12 mouse cellular contexts compared by ENCODE assay signal in the genomic region with DNA sequence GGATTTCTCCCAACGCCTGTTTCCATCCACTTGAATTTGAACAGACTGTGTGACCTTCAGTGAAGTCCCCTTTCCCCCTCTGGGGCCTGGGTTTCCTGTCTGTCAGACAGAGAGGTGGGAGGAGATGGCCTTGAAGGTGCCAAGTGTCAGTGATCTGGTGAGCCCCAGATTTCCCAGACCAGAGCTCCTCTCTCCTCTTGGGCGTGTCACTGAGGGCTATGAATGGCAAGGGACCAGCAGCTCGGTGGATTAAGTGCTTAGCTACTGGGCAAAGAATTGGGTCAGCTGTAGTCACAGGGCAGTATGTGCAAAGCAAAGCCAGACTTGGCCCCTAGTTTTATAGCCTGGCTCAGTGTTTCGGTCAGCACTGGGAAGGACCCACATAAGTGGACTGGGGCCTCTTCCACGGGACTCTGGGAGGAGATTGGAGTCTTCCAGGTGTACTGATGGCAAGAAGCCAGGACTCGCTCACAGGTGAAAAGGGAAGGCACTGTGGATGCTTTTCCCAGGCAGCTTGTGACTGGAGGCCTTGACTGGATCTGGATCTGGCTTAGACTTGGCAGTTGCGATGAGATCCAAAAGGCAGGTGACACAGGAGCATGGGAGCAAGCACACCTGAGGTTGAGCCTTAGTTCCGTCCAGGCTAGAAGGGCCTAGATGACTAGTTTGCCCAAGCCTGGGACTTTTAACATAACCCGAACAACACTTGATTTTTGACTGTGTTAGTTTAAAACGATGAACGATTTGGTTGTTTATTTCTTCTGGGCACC. TPM values are rescaled to one million over a fixed set of nuclear protein-coding genes. Genes with fewer than 3 reads are reported as not detected.
DNase-seq lines count a peak whose midpoint lies in the region; ATAC-seq and TF ChIP-seq lines count a peak whose summit lies in the region.
"Had no signal": no experiment of that assay in that cellular context is flagged by ENCODE, and none has a peak within 500 bp of the region (broad histone marks: within the 10 kb centered on the region; RNA-seq: fewer than 3 reads in every experiment).

No protein-coding gene starts in this region.

- H3K9ac ChIP-seq in heart, postnatal 0 days (replicated peaks; ENCODE audit: low read depth, low read length), result 0 out of 2 replicates have a peak overlapping the region, but pooled peaks have one; percentile 15
- no peak overlapping the region for H3K9ac ChIP-seq in stomach, embryonic 16.5 days (ENCODE audit: low read length)
- H3K9ac ChIP-seq: embryonic facial prominence, embryonic 15.5 days; hindbrain, embryonic 15.5 days; limb, embryonic 13.5 days had no signal

- H3K4me3 ChIP-seq in thymus, adult 2 months (ENCODE audit: control insufficient read depth, insufficient read depth, low read length), result no peak overlapping the region
- H3K4me3 ChIP-seq in heart, postnatal 0 days (ENCODE audit: low read depth, low read length), result no peak overlapping the region
- H3K4me3 ChIP-seq in stomach, embryonic 16.5 days (replicated peaks; ENCODE audit: low read length), result no peak overlapping the region
- H3K4me3 ChIP-seq: embryonic facial prominence, embryonic 15.5 days; hindbrain, embryonic 15.5 days; limb, embryonic 13.5 days had no signal

- WGBS in thymus, adult 2 months, result 83% methylated on average over 11 of the region's 11 CpGs
- 54% methylated on average over 11 of the region's 11 CpGs for WGBS in heart, postnatal 0 days
- 62% methylated on average over 11 of the region's 11 CpGs for WGBS in stomach, embryonic 16.5 days

- peaks cover 69% of the 10 kb centered on the region for H3K4me1 ChIP-seq in thymus, adult 2 months (replicated peaks; ENCODE audit: control insufficient read depth, insufficient read depth, low read length)
- H3K4me1 ChIP-seq in heart, postnatal 0 days (ENCODE audit: control insufficient read depth, insufficient read depth), result peaks cover 64% of the 10 kb centered on the region
- peaks cover 43% of the 10 kb centered on the region for H3K4me1 ChIP-seq in stomach, embryonic 16.5 days (ENCODE audit: control insufficient read depth, insufficient read depth, low read length)

- ATAC-seq in heart, postnatal 0 days (ENCODE audit: insufficient read depth, low read depth), result peak; percentile 70
- peak; percentile 49; the same call in 1 of the 2 replicates for ATAC-seq in stomach, embryonic 16.5 days (ENCODE audit: insufficient read depth, low FRiP score)

- peak overlapping the region; percentile 82 for H3K27ac ChIP-seq in thymus, adult 2 months (ENCODE audit: control insufficient read depth, insufficient read depth, low read length)
- peak overlapping the region; percentile 85 for H3K27ac ChIP-seq in heart, postnatal 0 days (ENCODE audit: low read depth)
- H3K27ac ChIP-seq in stomach, embryonic 16.5 days (ENCODE audit: low read length), result peak overlapping the region; percentile 48
- H3K27ac ChIP-seq: embryonic facial prominence, embryonic 15.5 days; hindbrain, embryonic 15.5 days; limb, embryonic 13.5 days had no signal

- peak; percentile 69 to 75 for DNase-seq in heart, adult 18-20 months
- DNase-seq in heart, adult 8-10 months (ENCODE audit: low spot score), result no peak
- peak; percentile 17 for DNase-seq in thymus, adult 2 months
- DNase-seq in thymus, adult 18-20 months, result no peak
- peak; percentile 69 for DNase-seq in heart, postnatal 0 days (ENCODE audit: low spot score)
- DNase-seq in adrenal gland, postnatal 10 days, result no peak
- DNase-seq in left cerebral cortex, adult 11 months (ENCODE audit: low spot score), result no peak
- DNase-seq: midbrain, embryonic 14.5 days had no signal

- H3K36me3 ChIP-seq in thymus, adult 2 months (ENCODE audit: control insufficient read depth, insufficient read depth, low read length), result peaks cover 32% of the 10 kb centered on the region
- H3K36me3 ChIP-seq in heart, postnatal 0 days (replicated peaks; ENCODE audit: control insufficient read depth, insufficient read depth, low read length), result peaks cover 69% of the 10 kb centered on the region
- H3K36me3 ChIP-seq in stomach, embryonic 16.5 days (ENCODE audit: control insufficient read depth, insufficient read depth, low read length), result peaks cover 23% of the 10 kb centered on the region

- no peak for TF ChIP-seq EP300 in heart, postnatal 0 days (IDR thresholded peaks at IDR 0.05; ENCODE audit: low read depth)

- TF ChIP-seq POLR2A in thymus, adult 2 months (IDR thresholded peaks at IDR 0.05; ENCODE audit: control insufficient read depth, extremely low read depth, insufficient read depth, low read length, poor library complexity), result no peak

- H3K27me3 ChIP-seq in thymus, adult 2 months (ENCODE audit: control insufficient read depth, insufficient read depth, low read length), result no peaks in the 10 kb centered on the region
- no peaks in the 10 kb centered on the region for H3K27me3 ChIP-seq in heart, postnatal 0 days (ENCODE audit: control insufficient read depth, insufficient read depth, low read length)
- no peaks in the 10 kb centered on the region for H3K27me3 ChIP-seq in stomach, embryonic 16.5 days (ENCODE audit: control insufficient read depth, insufficient read depth, low read length)
- H3K27me3 ChIP-seq: embryonic facial prominence, embryonic 15.5 days; hindbrain, embryonic 15.5 days had no signal

- no peaks in the 10 kb centered on the region for H3K9me3 ChIP-seq in heart, postnatal 0 days (replicated peaks; ENCODE audit: control insufficient read depth, low read length)
- H3K9me3 ChIP-seq in stomach, embryonic 16.5 days (replicated peaks; ENCODE audit: control insufficient read depth, low read length), result peaks cover 5% of the 10 kb centered on the region; the same call in 1 of the 2 replicates
- H3K9me3 ChIP-seq: embryonic facial prominence, embryonic 15.5 days; hindbrain, embryonic 15.5 days; limb, embryonic 13.5 days had no signal

- no peak overlapping the region for H3K4me2 ChIP-seq in heart, postnatal 0 days (ENCODE audit: low read depth, low read length)
- no peak overlapping the region for H3K4me2 ChIP-seq in stomach, embryonic 16.5 days (ENCODE audit: low read depth, low read length)
- H3K4me2 ChIP-seq: embryonic facial prominence, embryonic 15.5 days; hindbrain, embryonic 15.5 days; limb, embryonic 13.5 days had no signal

- no peak for TF ChIP-seq CTCF in thymus, adult 2 months (IDR thresholded peaks at IDR 0.05; ENCODE audit: borderline replicate concordance, control insufficient read depth, extremely low read depth, insufficient read depth, low read length, poor library complexity)
- TF ChIP-seq CTCF in heart, postnatal 0 days (IDR thresholded peaks at IDR 0.05; ENCODE audit: low read depth), result no peak

RNA-seq across cellular contexts. Expression of a gene that starts 20.1 kb away (rescaled TPM):
- total RNA-seq in heart, adult 18-20 months (2021), result 100 to 1,000 TPM; 432 to 483 TPM
- 100 to 1,000 TPM; 352 to 622 (median 508) TPM for total RNA-seq in heart, adult 8-10 months (2022)
- polyA plus RNA-seq in thymus, adult 2 months (2012; rRNA removed), result 197 and 216 TPM in 2 replicates
- total RNA-seq in heart, postnatal 0 days (2014; rRNA removed; ENCODE audit: low replicate concordance), result 453 and 478 TPM in 2 replicates
- 28.5 and 31.1 TPM in 2 replicates for polyA plus RNA-seq in heart, postnatal 0 days (2015; fragmentation: Nextera tagmentation; extraction: Ambion mirVana)
- polyA plus RNA-seq in stomach, embryonic 16.5 days (2015; fragmentation: Nextera tagmentation; extraction: Ambion mirVana), result 3.9 and 4.2 TPM in 2 replicates
- 10 to 100 TPM; 52.9 to 65.8 TPM for total RNA-seq in adrenal gland, postnatal 10 days (2021)

Comparison
In these comparisons a context has a peak if more than half of its experiments do, and no peak if none do; other contexts are left out.
1. DNase-seq: peak in heart, adult 18-20 months (2 of 2), thymus, adult 2 months (single experiment) and heart, postnatal 0 days (single experiment); none in heart, adult 8-10 months (single experiment), thymus, adult 18-20 months (0 of 2), adrenal gland, postnatal 10 days (single experiment) and left cerebral cortex, adult 11 months (single experiment).
2. Peak in every context shown above with its lines, with median percentiles within 50 percentile points of each other: H3K27ac ChIP-seq.